Mouse (Mus musculus): ENCODE measurements at regions not wholly inside any gene's neighbourhood (a gene's known extent, or its start where the extent isn't known, plus 50 kb on each side); places are given as distances from the start of the nearest gene placed in this dataset.

DNA sequence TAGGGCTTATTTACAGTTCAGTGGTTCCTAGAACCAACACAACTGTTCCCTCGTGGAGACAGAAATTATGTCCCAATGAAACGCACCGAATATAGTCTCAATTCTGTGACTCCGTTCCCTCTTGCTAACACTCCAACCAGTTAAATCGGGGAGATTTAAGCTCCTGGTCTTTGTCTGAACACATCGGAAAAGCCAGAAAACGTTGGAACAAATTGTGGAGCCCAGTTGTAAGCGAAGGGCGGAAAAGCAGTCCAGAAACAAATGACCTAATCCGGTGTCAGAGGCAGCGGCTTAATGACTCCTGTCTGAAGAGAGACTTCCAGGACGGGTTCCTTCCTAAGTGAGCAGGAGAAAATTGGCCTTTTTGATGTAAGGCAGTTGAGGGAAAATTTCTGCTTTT, 119.2 kb upstream of the Zfp217 start:
- TF ChIP-seq CTCF (IDR thresholded peaks at IDR 0.05; ENCODE audit: control insufficient read depth, insufficient read depth, insufficient read length) (no peak), MAX (IDR thresholded peaks at IDR 0.05) (no peak), MYOG (IDR thresholded peaks at IDR 0.05; ENCODE audit: control insufficient read depth, extremely low read depth, insufficient read length) (no peak), USF1 (IDR thresholded peaks at IDR 0.05; ENCODE audit: low read depth) (no peak), FOSL1 (IDR thresholded peaks at IDR 0.05; ENCODE audit: insufficient read depth, low read length, poor library complexity, severe bottlenecking) (no peak), MYOD1 (IDR thresholded peaks at IDR 0.05; ENCODE audit: control insufficient read depth, insufficient read length, low read depth) (no peak), CEBPB (IDR thresholded peaks at IDR 0.05; ENCODE audit: low read depth) (no peak)
